Mouse (Mus musculus): Measurements from ENCODE around the gene Alg9.

- TF ChIP-seq CTCF (IDR thresholded peaks at IDR 0.05; ENCODE audit: borderline replicate concordance, insufficient read depth, low read length) = no peak
- TF ChIP-seq POLR2A (IDR thresholded peaks at IDR 0.05; ENCODE audit: low read depth, low read length) = no peak
Measured at GRCm38 (mm10) chr9:50861119-50861839, 86.5 kb downstream of the Alg9 start.

All from embryonic fibroblast, embryonic 13.5 days (primary cell).